Mouse (Mus musculus) forebrain, embryonic 16.5 days (tissue): Measurements from ENCODE around the gene Elobl. TPM values are rescaled to one million over a fixed set of nuclear protein-coding genes. Genes with fewer than 3 reads are reported as not detected.

Experiments
- ATAC-seq: fragments of 200-750 bp; cut with Nextera tagmentation; 2 replicates; pipeline ENCODE4 v1.8.0; 2017; ENCODE audit warnings: mild to moderate bottlenecking, moderate library complexity
- H3K27ac ChIP-seq: fragments of 300-500 bp; sonication (generic); 2 replicates; pipeline ENCODE4 v1.5.1; 2014; ENCODE audit warnings: low read length, control low read depth
- H3K27me3 ChIP-seq: fragments of 300-500 bp; sonication (generic); replicated peaks from 2 replicates; pipeline ENCODE4 v1.6.1; 2014; ENCODE audit warnings: low read length; ENCODE audit not compliant: control insufficient read depth, insufficient read depth
- H3K36me3 ChIP-seq: fragments of 300-500 bp; sonication (generic); 2 replicates; pipeline ENCODE4 v1.6.1; 2014; ENCODE audit not compliant: control insufficient read depth, insufficient read depth
- H3K4me1 ChIP-seq: fragments of 300-500 bp; sonication (generic); replicated peaks from 2 replicates; pipeline ENCODE4 v1.6.1; 2014; ENCODE audit warnings: low read length; ENCODE audit not compliant: control insufficient read depth, insufficient read depth
- H3K4me2 ChIP-seq: fragments of 300-500 bp; sonication (generic); 2 replicates; pipeline ENCODE4 v1.6.1; 2014; ENCODE audit warnings: mild to moderate bottlenecking, low read length, control low read depth
- H3K4me3 ChIP-seq: fragments of 300-500 bp; sonication (generic); replicated peaks from 2 replicates; pipeline ENCODE4 v1.5.1; 2014; ENCODE audit warnings: mild to moderate bottlenecking, low read length, control low read depth
- H3K9ac ChIP-seq: fragments of 300-500 bp; sonication (generic); replicated peaks from 2 replicates; pipeline ENCODE4 v1.6.1; 2014; ENCODE audit warnings: low read depth, low read length, control low read depth
- H3K9me3 ChIP-seq: fragments of 300-500 bp; sonication (generic); 2 replicates; pipeline ENCODE4 v1.6.1; 2016; ENCODE audit warnings: low read length; ENCODE audit not compliant: control insufficient read depth
- WGBS: fragments of 180-500 bp; shearing (Covaris S2); extraction: QIAGEN DNeasy Blood & Tissue Kit; methylation state at CpG from one replicate; pipeline ENCODE4 v1.1.7; 2014; 5-methylcytosine and 5-hydroxymethylcytosine counted together
- polyA plus RNA-seq: library from polyadenylated mRNA; unstranded; fragments of >200 nt; fragmentation: Nextera tagmentation; extraction: Ambion mirVana; gene quantifications from 2 replicates; pipeline ENCODE4 v1.2.1, GENCODE M21; 2015

Gene Elobl
- polyA plus RNA-seq, 1 experiment from 2014 or later = not detected

DNA sequence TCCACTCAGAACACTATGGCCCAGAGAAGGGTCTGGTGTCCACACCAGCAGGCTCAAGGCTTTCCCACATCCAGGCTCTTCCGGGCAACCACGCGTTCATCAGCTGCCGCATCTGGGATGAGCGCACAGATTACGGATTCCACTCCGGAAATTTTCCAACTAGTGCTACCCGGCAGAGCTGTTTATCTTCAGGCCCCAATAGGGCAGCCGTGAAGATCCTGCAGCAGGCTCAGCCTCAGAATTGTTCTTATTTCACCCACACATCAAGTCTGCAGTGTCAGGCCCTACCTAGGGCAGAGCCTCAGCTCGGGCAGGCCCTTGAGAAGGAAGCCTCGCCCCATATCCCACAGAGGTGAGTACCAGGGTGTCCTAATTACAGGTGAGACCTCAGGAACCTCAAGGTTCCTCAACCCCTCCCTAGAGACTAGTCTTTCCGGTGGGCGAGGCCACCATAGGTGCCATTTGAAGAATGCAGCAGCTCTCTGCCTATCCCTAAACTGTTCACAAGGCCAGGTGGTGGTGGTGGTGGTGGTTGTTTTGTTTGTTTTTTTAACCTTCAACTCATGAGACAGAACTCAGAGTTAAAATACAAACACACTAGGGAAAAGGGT is 16.0 kb downstream of the Elobl start:
- no peak overlapping the region for H3K9ac ChIP-seq
- H3K4me2 ChIP-seq = no peak overlapping the region
- no peaks in the 10 kb centered on the region for H3K4me1 ChIP-seq
- H3K27ac ChIP-seq = no peak overlapping the region
- H3K9me3 ChIP-seq = no peaks in the 10 kb centered on the region
- H3K27me3 ChIP-seq = no peaks in the 10 kb centered on the region
- peaks cover 3% of the 10 kb centered on the region; the same call in 1 of the 2 replicates for H3K36me3 ChIP-seq
- ATAC-seq = no peak
- 93% methylated on average over 13 of the region's 13 CpGs for WGBS
- no peak overlapping the region for H3K4me3 ChIP-seq

DNA sequence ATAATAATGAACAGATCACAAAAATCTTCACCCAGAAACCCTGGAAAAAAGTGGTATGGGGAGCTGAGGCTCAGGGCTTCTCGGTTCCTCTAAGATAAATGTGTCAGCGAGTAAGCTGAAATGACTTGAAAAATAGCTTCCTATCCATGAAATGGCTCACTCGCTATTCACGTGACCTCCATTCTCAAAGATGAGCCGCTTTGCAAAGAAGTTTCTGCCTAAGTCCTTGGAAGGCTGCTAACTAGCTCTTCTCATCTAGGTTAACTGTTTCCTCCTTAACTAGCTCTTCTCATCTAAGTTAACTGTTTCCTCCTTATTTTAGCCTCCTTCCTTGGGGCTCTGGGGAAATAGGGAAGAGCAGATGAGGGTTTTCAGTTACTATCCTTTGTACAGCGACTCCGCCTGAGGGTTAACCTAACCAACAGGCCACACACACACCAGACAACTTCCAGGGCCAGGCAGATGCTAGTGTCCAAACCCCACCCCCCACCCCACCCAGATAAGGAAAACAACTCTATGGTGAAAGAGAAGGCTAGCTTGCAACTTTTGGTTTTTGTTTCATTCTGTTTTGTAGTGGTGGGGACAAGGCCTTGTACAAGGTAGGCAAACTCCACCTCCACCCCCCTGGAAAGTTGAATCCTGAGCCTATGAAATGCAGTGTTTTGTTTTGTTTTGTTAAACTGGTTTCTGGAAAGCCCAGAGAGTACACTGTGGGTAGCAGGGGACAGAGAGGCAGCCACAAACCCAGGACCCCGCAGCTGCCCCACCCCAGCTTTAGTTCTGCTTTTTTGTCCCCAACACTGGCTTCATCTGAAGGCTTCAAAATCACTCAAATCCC is 16.7 kb downstream of the Elobl start:
- Histone ChIP-seq H3K4me2 (no peak overlapping the region), H3K27ac (no peak overlapping the region), H3K9ac (no peak overlapping the region), H3K9me3 (no peaks in the 10 kb centered on the region), H3K27me3 (no peaks in the 10 kb centered on the region), H3K4me1 (no peaks in the 10 kb centered on the region), H3K36me3 (peaks cover 6% of the 10 kb centered on the region; the same call in 1 of the 2 replicates), H3K4me3 (no peak overlapping the region)
- WGBS = 95% methylated on average over 8 of the region's 8 CpGs
- no peak for ATAC-seq

DNA sequence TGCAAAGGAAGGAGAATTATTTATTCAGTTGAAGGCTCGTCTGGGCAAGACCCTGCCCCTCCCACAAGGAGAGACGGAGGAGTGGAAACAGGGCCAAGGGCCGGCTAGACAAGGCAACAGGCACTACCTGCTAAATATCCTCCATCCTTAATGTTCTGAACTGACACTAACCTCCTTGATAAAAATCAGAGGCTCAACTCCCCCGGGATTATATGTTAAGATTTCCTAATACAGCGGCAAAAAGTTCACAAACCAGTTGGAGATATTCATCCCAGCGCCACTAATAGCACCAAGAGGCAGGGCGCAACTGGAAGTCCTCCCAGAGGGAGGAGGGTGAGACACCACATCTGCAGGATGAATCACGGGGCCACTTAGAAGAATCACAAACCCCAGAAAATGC is 17.8 kb downstream of the Elobl start:
- Histone ChIP-seq H3K27me3 (no peaks in the 10 kb centered on the region), H3K27ac (no peak overlapping the region), H3K4me2 (no peak overlapping the region), H3K9ac (no peak overlapping the region), H3K36me3 (peaks cover 9% of the 10 kb centered on the region; the same call in 1 of the 2 replicates), H3K4me1 (no peaks in the 10 kb centered on the region), H3K4me3 (no peak overlapping the region), H3K9me3 (no peaks in the 10 kb centered on the region)
- ATAC-seq = no peak
- WGBS = 80% methylated on average over 8 of the region's 8 CpGs

DNA sequence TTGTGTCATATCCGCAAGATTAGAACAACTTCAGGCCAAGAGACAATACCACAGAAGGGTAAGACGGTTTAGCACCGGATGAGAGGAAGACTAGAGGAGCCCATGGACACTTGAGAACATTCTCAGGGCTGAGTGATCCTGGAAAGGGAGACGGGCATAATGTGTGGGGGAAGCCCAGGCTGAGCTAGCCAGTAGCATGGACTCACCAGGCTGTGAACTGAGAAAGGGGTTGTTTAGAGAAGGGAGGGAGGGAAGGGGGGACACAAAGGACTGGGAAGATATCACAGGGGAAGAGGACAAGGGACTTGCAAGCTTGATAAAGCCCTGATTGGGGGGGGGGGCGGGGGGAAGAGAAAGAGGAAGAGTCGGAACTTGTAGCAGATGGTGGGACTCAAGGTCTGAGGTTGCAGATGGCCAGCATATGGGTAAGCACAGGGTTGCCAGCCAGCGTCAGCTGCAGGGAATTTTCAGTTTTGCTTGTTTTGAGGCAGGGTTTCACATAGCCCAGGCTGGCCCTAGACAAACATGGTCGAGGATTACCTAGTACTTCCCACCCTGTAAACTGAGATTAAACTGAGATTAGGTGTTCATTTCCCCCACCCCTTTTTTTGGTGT is 20.7 kb downstream of the Elobl start:
- Histone ChIP-seq H3K4me3 (no peak overlapping the region), H3K9ac (no peak overlapping the region), H3K9me3 (no peaks in the 10 kb centered on the region), H3K4me2 (no peak overlapping the region), H3K27ac (no peak overlapping the region), H3K36me3 (peaks cover 9% of the 10 kb centered on the region; the same call in 1 of the 2 replicates), H3K4me1 (no peaks in the 10 kb centered on the region), H3K27me3 (no peaks in the 10 kb centered on the region)
- no peak for ATAC-seq
- 79% methylated on average over 7 of the region's 8 CpGs for WGBS

DNA sequence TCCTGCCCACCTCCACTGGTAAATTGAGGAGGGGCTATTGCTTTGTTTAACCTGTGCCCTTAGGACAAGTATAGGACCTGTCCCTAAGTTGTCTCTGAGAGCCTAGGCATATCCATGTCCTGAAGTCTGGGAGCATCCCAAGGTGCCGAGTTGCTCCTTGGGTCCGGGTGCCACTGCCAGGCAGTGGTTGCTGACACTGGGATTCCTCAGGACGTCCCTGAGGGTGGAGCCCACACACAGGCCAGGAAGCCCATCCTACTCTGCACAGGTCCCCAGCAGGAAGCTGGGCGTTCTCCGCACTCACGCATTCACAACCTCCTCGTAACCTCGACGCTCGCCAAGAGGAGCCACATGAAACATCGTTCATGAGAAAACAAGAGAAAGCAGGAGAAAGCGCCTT is 25.2 kb downstream of the Elobl start:
- Histone ChIP-seq H3K4me1 (no peaks in the 10 kb centered on the region), H3K27ac (no peak overlapping the region), H3K4me2 (no peak overlapping the region), H3K36me3 (peaks cover 10% of the 10 kb centered on the region; the same call in 1 of the 2 replicates), H3K9ac (no peak overlapping the region), H3K9me3 (no peaks in the 10 kb centered on the region), H3K4me3 (no peak overlapping the region), H3K27me3 (no peaks in the 10 kb centered on the region)
- ATAC-seq = no peak
- WGBS = 82% methylated on average over 12 of the region's 12 CpGs

DNA sequence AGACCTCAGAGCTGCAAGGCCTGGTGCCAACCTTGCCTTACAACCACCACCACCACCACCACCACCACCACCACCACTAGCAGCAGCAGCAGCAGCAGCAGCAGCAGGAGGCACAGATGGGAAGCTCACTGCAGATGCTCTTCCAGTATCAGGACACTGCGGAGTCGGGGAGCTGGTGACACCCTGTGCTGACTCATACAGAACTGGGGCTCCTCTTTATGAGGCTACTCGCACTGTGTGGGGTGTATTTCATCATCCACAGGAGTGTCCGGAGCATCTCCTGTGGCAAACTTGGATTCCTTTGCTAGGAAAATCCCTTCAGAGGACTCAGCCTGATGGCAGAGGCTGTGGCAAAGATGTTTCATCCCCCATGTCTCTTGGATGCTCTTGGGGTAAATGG is 27.1 kb downstream of the Elobl start:
- H3K27me3 ChIP-seq = no peaks in the 10 kb centered on the region
- ATAC-seq = no peak
- H3K4me1 ChIP-seq = no peaks in the 10 kb centered on the region
- peaks cover 7% of the 10 kb centered on the region; the same call in 1 of the 2 replicates for H3K36me3 ChIP-seq
- no peak overlapping the region for H3K27ac ChIP-seq
- no peak overlapping the region for H3K9ac ChIP-seq
- WGBS = 92% methylated on average over 4 of the region's 4 CpGs
- no peaks in the 10 kb centered on the region for H3K9me3 ChIP-seq
- H3K4me3 ChIP-seq = no peak overlapping the region
- no peak overlapping the region for H3K4me2 ChIP-seq

DNA sequence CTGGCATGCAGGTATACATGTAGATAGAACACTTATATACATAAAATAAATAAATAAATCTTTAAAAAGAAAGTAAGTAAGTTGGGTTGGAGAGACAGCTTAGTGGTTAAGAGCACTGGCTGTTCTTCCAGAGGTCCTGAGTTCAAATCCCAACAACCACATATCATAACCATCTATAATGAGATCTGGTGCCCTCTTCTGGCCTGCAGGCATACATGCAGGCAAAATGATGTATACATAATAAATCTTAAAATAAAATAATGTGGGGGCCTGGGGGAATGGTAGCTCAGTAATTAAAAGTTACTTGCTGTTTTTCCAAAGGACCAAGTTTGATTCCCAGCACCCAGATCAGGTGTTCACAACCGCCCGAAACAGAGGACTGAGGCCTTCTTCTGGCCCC is 28.0 kb downstream of the Elobl start:
- Histone ChIP-seq H3K36me3 (peaks cover 6% of the 10 kb centered on the region; the same call in 1 of the 2 replicates), H3K4me3 (no peak overlapping the region), H3K27ac (no peak overlapping the region), H3K4me2 (no peak overlapping the region), H3K4me1 (no peaks in the 10 kb centered on the region), H3K9me3 (no peaks in the 10 kb centered on the region), H3K27me3 (no peaks in the 10 kb centered on the region), H3K9ac (no peak overlapping the region)
- WGBS = 98% methylated on average over 2 of the region's 2 CpGs
- no peak for ATAC-seq

DNA sequence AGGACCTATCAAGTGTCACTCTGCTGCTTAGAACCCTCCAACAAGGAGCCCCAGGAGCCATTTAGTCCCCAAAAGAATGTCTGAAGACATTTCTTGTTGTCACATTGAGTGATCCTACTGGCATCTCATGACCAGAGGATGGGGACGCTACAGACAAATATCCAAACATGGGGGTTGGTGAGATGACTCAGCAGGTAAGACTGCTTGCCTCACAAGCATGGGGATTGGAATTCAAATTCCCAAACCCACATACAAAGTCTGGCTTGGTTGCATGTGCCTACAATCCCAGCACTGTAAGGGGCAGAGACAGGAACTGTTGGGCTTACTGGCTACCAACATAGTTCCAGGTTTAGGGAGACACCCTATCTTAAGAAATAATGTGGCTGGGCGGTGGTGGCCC is 28.8 kb downstream of the Elobl start:
- Histone ChIP-seq H3K36me3 (peaks cover 10% of the 10 kb centered on the region), H3K4me2 (no peak overlapping the region), H3K4me3 (no peak overlapping the region), H3K27me3 (no peaks in the 10 kb centered on the region), H3K27ac (no peak overlapping the region), H3K9me3 (no peaks in the 10 kb centered on the region), H3K4me1 (no peaks in the 10 kb centered on the region), H3K9ac (no peak overlapping the region)
- ATAC-seq = no peak
- 83% methylated on average over 2 of the region's 2 CpGs for WGBS
